Mouse (Mus musculus): ENCODE data around the gene Gm20388. TPM values are rescaled to one million over a fixed set of nuclear protein-coding genes. Genes with fewer than 3 reads are reported as not detected.

The Gm20388 gene
- total and polyA plus RNA-seq, 2 experiments from 2014 or later = 51.3 TPM; not detected in 1

- Histone ChIP-seq H3K36me3 (ENCODE audit: insufficient read depth) (no peaks in the 10 kb centered on the region), H3K9ac (no peak overlapping the region), H3K4me3 (ENCODE audit: low read depth, low read length) (no peak overlapping the region), H3K4me2 (ENCODE audit: low read depth) (no peak overlapping the region), H3K9me3 (ENCODE audit: low read length) (no peaks in the 10 kb centered on the region), H3K27ac (ENCODE audit: low read depth, low read length) (no peak overlapping the region), H3K4me1 (ENCODE audit: insufficient read depth) (0 out of 2 replicates have a peak, but pooled peaks cover 14% of the 10 kb centered on the region), H3K27me3 (ENCODE audit: insufficient read depth, low read length) (peaks cover 8% of the 10 kb centered on the region; the same call in 1 of the 2 replicates)
- 75% methylated on average over 10 of the region's 10 CpGs for WGBS
- no peak for TF ChIP-seq CTCF (IDR thresholded peaks at IDR 0.05; ENCODE audit: low read depth)
- DNase-seq (no peak), ATAC-seq (no peak)
These were observed 2376.3 kb downstream of the Gm20388 start for GRCm38 (mm10) chr8:122286899-122287298.

- Histone ChIP-seq H3K4me3 (ENCODE audit: low read depth, low read length) (no peak overlapping the region), H3K27ac (ENCODE audit: low read depth, low read length) (no peak overlapping the region), H3K9me3 (ENCODE audit: low read length) (no peaks in the 10 kb centered on the region), H3K4me2 (ENCODE audit: low read depth) (no peak overlapping the region), H3K27me3 (ENCODE audit: insufficient read depth, low read length) (peaks cover 8% of the 10 kb centered on the region; the same call in 1 of the 2 replicates), H3K36me3 (ENCODE audit: insufficient read depth) (no peaks in the 10 kb centered on the region), H3K4me1 (ENCODE audit: insufficient read depth) (0 out of 2 replicates have a peak, but pooled peaks cover 14% of the 10 kb centered on the region), H3K9ac (no peak overlapping the region)
- no peak for TF ChIP-seq CTCF (IDR thresholded peaks at IDR 0.05; ENCODE audit: low read depth)
- DNase-seq = no peak
- 87% methylated on average over 8 of the region's 8 CpGs for WGBS
- ATAC-seq = no peak
These were observed 2377.1 kb downstream of the Gm20388 start for GRCm38 (mm10) chr8:122287742-122288141.

GRCm38 (mm10) chr8:122288344-122288743, 2377.7 kb downstream of the Gm20388 start:
- Histone ChIP-seq H3K27ac (ENCODE audit: low read depth, low read length) (no peak overlapping the region), H3K36me3 (ENCODE audit: insufficient read depth) (no peaks in the 10 kb centered on the region), H3K9me3 (ENCODE audit: low read length) (no peaks in the 10 kb centered on the region), H3K9ac (no peak overlapping the region), H3K4me1 (ENCODE audit: insufficient read depth) (0 out of 2 replicates have a peak, but pooled peaks cover 14% of the 10 kb centered on the region), H3K27me3 (ENCODE audit: insufficient read depth, low read length) (peaks cover 3% of the 10 kb centered on the region; the same call in 1 of the 2 replicates), H3K4me3 (ENCODE audit: low read depth, low read length) (no peak overlapping the region), H3K4me2 (ENCODE audit: low read depth) (no peak overlapping the region)
- 69% methylated on average over 3 of the region's 3 CpGs for WGBS
- ATAC-seq (no peak), DNase-seq (no peak)
- no peak for TF ChIP-seq CTCF (IDR thresholded peaks at IDR 0.05; ENCODE audit: low read depth)

- TF ChIP-seq CTCF (IDR thresholded peaks at IDR 0.05; ENCODE audit: low read depth) = no peak
- Histone ChIP-seq H3K27me3 (ENCODE audit: insufficient read depth, low read length) (no peaks in the 10 kb centered on the region), H3K9me3 (ENCODE audit: low read length) (no peaks in the 10 kb centered on the region), H3K27ac (ENCODE audit: low read depth, low read length) (no peak overlapping the region), H3K9ac (no peak overlapping the region), H3K4me2 (ENCODE audit: low read depth) (no peak overlapping the region), H3K4me1 (ENCODE audit: insufficient read depth) (no peaks in the 10 kb centered on the region), H3K36me3 (ENCODE audit: insufficient read depth) (no peaks in the 10 kb centered on the region), H3K4me3 (ENCODE audit: low read depth, low read length) (no peak overlapping the region)
- WGBS = 80% methylated on average over 12 of the region's 12 CpGs
- ATAC-seq = no peak
- no peak for DNase-seq
These were observed 2380.4 kb downstream of the Gm20388 start for GRCm38 (mm10) chr8:122291075-122291474.

- Histone ChIP-seq H3K36me3 (ENCODE audit: insufficient read depth) (no peaks in the 10 kb centered on the region), H3K27me3 (ENCODE audit: insufficient read depth, low read length) (no peaks in the 10 kb centered on the region), H3K4me1 (ENCODE audit: insufficient read depth) (no peaks in the 10 kb centered on the region), H3K9me3 (ENCODE audit: low read length) (no peaks in the 10 kb centered on the region), H3K27ac (ENCODE audit: low read depth, low read length) (no peak overlapping the region), H3K4me2 (ENCODE audit: low read depth) (no peak overlapping the region), H3K9ac (no peak overlapping the region), H3K4me3 (ENCODE audit: low read depth, low read length) (no peak overlapping the region)
- TF ChIP-seq CTCF (IDR thresholded peaks at IDR 0.05; ENCODE audit: low read depth) = no peak
- DNase-seq = no peak
- 27% methylated on average over 10 of the region's 10 CpGs for WGBS
- ATAC-seq = peak; percentile 47; the same call in 1 of the 2 replicates
These were observed 2380.9 kb downstream of the Gm20388 start for GRCm38 (mm10) chr8:122291549-122291948.

GRCm38 (mm10) chr8:122293484-122293883, 2382.8 kb downstream of the Gm20388 start:
- H3K4me3 ChIP-seq (ENCODE audit: low read depth, low read length) = no peak overlapping the region
- H3K36me3 ChIP-seq (ENCODE audit: insufficient read depth) = no peaks in the 10 kb centered on the region
- no peak for ATAC-seq
- H3K27ac ChIP-seq (ENCODE audit: low read depth, low read length) = no peak overlapping the region
- WGBS = 70% methylated on average over 10 of the region's 10 CpGs
- H3K9ac ChIP-seq = no peak overlapping the region
- no peak for DNase-seq
- H3K9me3 ChIP-seq (ENCODE audit: low read length) = no peaks in the 10 kb centered on the region
- H3K4me2 ChIP-seq (ENCODE audit: low read depth) = no peak overlapping the region
- TF ChIP-seq CTCF (IDR thresholded peaks at IDR 0.05; ENCODE audit: low read depth) = no peak
- H3K4me1 ChIP-seq (ENCODE audit: insufficient read depth) = no peaks in the 10 kb centered on the region
- no peaks in the 10 kb centered on the region for H3K27me3 ChIP-seq (ENCODE audit: insufficient read depth, low read length)

GRCm38 (mm10) chr8:122294273-122294683, 2383.6 kb downstream of the Gm20388 start:
- H3K27me3 ChIP-seq (ENCODE audit: insufficient read depth, low read length) = no peaks in the 10 kb centered on the region
- H3K27ac ChIP-seq (ENCODE audit: low read depth, low read length) = no peak overlapping the region
- no peak overlapping the region for H3K4me3 ChIP-seq (ENCODE audit: low read depth, low read length)
- no peaks in the 10 kb centered on the region for H3K36me3 ChIP-seq (ENCODE audit: insufficient read depth)
- H3K4me1 ChIP-seq (ENCODE audit: insufficient read depth) = no peaks in the 10 kb centered on the region
- no peaks in the 10 kb centered on the region for H3K9me3 ChIP-seq (ENCODE audit: low read length)
- 7% methylated on average over 7 of the region's 7 CpGs for WGBS
- TF ChIP-seq CTCF (IDR thresholded peaks at IDR 0.05; ENCODE audit: low read depth) = no peak
- DNase-seq (no peak), ATAC-seq (no peak)
- no peak overlapping the region for H3K9ac ChIP-seq
- H3K4me2 ChIP-seq (ENCODE audit: low read depth) = no peak overlapping the region

All from forebrain, postnatal 0 days (tissue).